Mouse (Mus musculus): ENCODE results near the gene Pnpla6. TPM values are rescaled to one million over a fixed set of nuclear protein-coding genes. Genes with fewer than 3 reads are reported as not detected.

Gene Pnpla6
- total and polyA plus RNA-seq, 2 experiments from 2014 or later, result 26.3 to 56.4 TPM

DNA sequence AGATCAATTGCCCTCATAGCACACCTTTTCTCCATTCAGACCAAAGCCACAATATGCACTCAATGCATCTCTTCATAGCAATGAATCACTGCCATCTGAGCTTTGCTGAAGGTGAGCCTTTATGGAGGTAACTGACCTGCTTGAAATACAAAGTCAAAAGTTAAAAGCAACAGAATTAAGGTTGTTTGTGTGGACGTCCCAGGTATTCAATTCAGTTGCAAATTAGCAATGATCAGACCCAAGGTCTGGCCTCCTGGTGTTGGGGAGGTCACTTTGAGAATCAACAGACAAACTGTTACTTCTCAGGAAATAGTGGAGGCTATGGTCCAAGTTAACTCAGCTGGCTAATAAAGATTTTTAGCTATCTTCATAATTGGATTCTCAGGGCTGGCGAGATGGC, 31.3 kb downstream of the Pnpla6 start:
- Histone ChIP-seq H3K4me1 (ENCODE audit: insufficient read depth) (no peaks in the 10 kb centered on the region), H3K27me3 (ENCODE audit: insufficient read depth, low read length) (no peaks in the 10 kb centered on the region), H3K27ac (ENCODE audit: low read depth, low read length) (no peak overlapping the region), H3K36me3 (ENCODE audit: insufficient read depth) (peaks cover 24% of the 10 kb centered on the region), H3K9ac (no peak overlapping the region), H3K4me2 (ENCODE audit: low read depth) (no peak overlapping the region), H3K9me3 (ENCODE audit: low read length) (no peaks in the 10 kb centered on the region), H3K4me3 (ENCODE audit: low read depth, low read length) (no peak overlapping the region)
- WGBS, result 92% methylated on average over 2 of the region's 2 CpGs
- TF ChIP-seq CTCF (IDR thresholded peaks at IDR 0.05; ENCODE audit: low read depth), result no peak
- ATAC-seq, result no peak
- DNase-seq, result no peak

DNA sequence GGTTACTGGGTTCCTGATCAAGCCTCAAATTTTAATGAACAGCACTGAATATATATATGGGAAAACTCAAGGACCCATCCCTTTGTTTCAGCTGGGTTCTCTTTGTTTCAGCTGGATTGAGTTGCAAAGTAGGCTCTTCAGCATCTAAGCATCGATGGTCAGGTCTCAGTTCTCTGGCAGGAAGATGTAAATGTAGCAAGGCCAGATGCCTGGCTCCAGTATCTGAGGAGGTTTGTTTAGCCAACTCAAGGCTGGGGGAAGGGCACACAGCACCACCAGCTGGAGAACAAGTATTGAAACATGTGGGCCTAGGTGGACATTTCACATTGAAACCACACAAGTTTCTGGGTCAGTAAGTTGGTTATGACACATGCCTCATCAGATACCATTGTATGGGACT, 37.1 kb downstream of the Pnpla6 start:
- no peak for TF ChIP-seq CTCF (IDR thresholded peaks at IDR 0.05; ENCODE audit: low read depth)
- no peak overlapping the region for H3K4me3 ChIP-seq (ENCODE audit: low read depth, low read length)
- H3K9me3 ChIP-seq (ENCODE audit: low read length), result no peaks in the 10 kb centered on the region
- no peaks in the 10 kb centered on the region for H3K36me3 ChIP-seq (ENCODE audit: insufficient read depth)
- no peak overlapping the region for H3K27ac ChIP-seq (ENCODE audit: low read depth, low read length)
- H3K4me1 ChIP-seq (ENCODE audit: insufficient read depth), result no peaks in the 10 kb centered on the region
- ATAC-seq (no peak), DNase-seq (no peak)
- no peak overlapping the region for H3K9ac ChIP-seq
- WGBS, result 84% methylated on average over 1 of the region's 1 CpGs
- no peak overlapping the region for H3K4me2 ChIP-seq (ENCODE audit: low read depth)
- no peaks in the 10 kb centered on the region for H3K27me3 ChIP-seq (ENCODE audit: insufficient read depth, low read length)

DNA sequence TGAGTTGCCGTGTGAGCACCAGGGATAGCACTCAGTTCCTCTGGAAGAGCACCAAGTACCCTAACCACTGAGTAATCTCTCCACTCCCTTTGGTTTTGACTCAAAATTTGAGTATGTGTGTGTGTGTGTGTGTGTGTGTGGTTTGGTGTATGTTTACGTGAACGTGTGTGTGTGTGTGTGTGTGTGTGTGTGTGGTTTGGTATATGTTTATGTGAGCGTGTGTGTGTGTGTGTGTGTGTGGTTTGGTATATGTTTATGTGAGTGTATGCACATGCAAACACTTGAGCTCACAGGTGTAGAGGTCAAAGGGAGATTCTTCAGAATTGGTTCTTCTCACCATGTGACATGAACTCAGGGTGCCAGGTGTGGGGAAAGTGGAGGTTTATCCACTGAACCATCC, 40.9 kb downstream of the Pnpla6 start:
- no peak for DNase-seq
- Histone ChIP-seq H3K4me2 (ENCODE audit: low read depth) (no peak overlapping the region), H3K36me3 (ENCODE audit: insufficient read depth) (no peaks in the 10 kb centered on the region), H3K4me1 (ENCODE audit: insufficient read depth) (no peaks in the 10 kb centered on the region), H3K27ac (ENCODE audit: low read depth, low read length) (no peak overlapping the region), H3K9me3 (ENCODE audit: low read length) (no peaks in the 10 kb centered on the region), H3K27me3 (ENCODE audit: insufficient read depth, low read length) (no peaks in the 10 kb centered on the region), H3K9ac (no peak overlapping the region), H3K4me3 (ENCODE audit: low read depth, low read length) (no peak overlapping the region)
- WGBS, result 56% methylated on average over 4 of the region's 4 CpGs
- peak; percentile 84 for ATAC-seq
- no peak for TF ChIP-seq CTCF (IDR thresholded peaks at IDR 0.05; ENCODE audit: low read depth)

GRCm38 (mm10) chr8:3567641-3568371, 52.6 kb downstream of the Pnpla6 start, which contains the start of gene C330021F23Rik:
Gene C330021F23Rik, plus strand, starts transcription at chr8:3567990.
- no peaks in the 10 kb centered on the region for H3K36me3 ChIP-seq (ENCODE audit: insufficient read depth)
- peaks cover 2% of the 10 kb centered on the region; the same call in 1 of the 2 replicates for H3K4me1 ChIP-seq (ENCODE audit: insufficient read depth)
- no peak for TF ChIP-seq CTCF (IDR thresholded peaks at IDR 0.05; ENCODE audit: low read depth)
- H3K9me3 ChIP-seq (ENCODE audit: low read length), result no peaks in the 10 kb centered on the region
- H3K4me3 ChIP-seq (ENCODE audit: low read depth, low read length), result no peak within 1 kb of the TSS
- no peaks in the 10 kb centered on the region for H3K27me3 ChIP-seq (ENCODE audit: insufficient read depth, low read length)
- no peak within 1 kb of the TSS for H3K27ac ChIP-seq (ENCODE audit: low read depth, low read length)
- H3K4me2 ChIP-seq (ENCODE audit: low read depth), result peak within 1 kb of the TSS; percentile 23; the same call in 1 of the 2 replicates
- no peak for DNase-seq
- no peak within 1 kb of the TSS for H3K9ac ChIP-seq
- WGBS, result 2% methylated on average over 12 of the region's 12 CpGs
- ATAC-seq, result no peak

DNA sequence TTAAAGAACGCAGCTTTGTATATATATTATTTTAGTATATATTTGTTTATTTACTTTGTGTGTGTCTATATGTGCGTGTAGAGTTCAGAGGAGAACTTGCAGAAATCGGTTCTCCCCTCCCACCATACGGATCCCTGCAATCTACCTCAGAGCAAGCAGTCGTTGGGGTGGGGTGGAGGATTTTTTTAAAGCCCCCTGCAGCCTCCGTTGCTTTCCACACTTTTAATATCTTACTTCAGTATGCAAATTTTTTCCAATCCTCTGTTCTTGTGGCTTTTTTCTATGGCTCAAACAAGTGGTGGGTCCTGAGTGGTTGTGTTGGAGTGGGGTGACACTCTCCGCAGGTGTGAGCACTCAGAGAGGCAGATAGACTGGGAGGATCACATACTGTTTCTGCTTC, 53.2 kb downstream of the Pnpla6 start:
- peaks cover 2% of the 10 kb centered on the region; the same call in 1 of the 2 replicates for H3K4me1 ChIP-seq (ENCODE audit: insufficient read depth)
- 6% methylated on average over 7 of the region's 7 CpGs for WGBS
- no peak for ATAC-seq
- H3K4me3 ChIP-seq (ENCODE audit: low read depth, low read length), result no peak overlapping the region
- H3K9me3 ChIP-seq (ENCODE audit: low read length), result no peaks in the 10 kb centered on the region
- H3K27me3 ChIP-seq (ENCODE audit: insufficient read depth, low read length), result no peaks in the 10 kb centered on the region
- no peaks in the 10 kb centered on the region for H3K36me3 ChIP-seq (ENCODE audit: insufficient read depth)
- no peak overlapping the region for H3K9ac ChIP-seq
- no peak for DNase-seq
- H3K4me2 ChIP-seq (ENCODE audit: low read depth), result no peak overlapping the region
- H3K27ac ChIP-seq (ENCODE audit: low read depth, low read length), result no peak overlapping the region
- no peak for TF ChIP-seq CTCF (IDR thresholded peaks at IDR 0.05; ENCODE audit: low read depth)

GRCm38 (mm10) chr8:3569784-3570183, 54.6 kb downstream of the Pnpla6 start:
- H3K4me3 ChIP-seq (ENCODE audit: low read depth, low read length), result no peak overlapping the region
- TF ChIP-seq CTCF (IDR thresholded peaks at IDR 0.05; ENCODE audit: low read depth), result no peak
- no peaks in the 10 kb centered on the region for H3K36me3 ChIP-seq (ENCODE audit: insufficient read depth)
- peaks cover 2% of the 10 kb centered on the region; the same call in 1 of the 2 replicates for H3K4me1 ChIP-seq (ENCODE audit: insufficient read depth)
- no peaks in the 10 kb centered on the region for H3K27me3 ChIP-seq (ENCODE audit: insufficient read depth, low read length)
- no peak overlapping the region for H3K27ac ChIP-seq (ENCODE audit: low read depth, low read length)
- no peak overlapping the region for H3K9ac ChIP-seq
- H3K9me3 ChIP-seq (ENCODE audit: low read length), result no peaks in the 10 kb centered on the region
- no peak overlapping the region for H3K4me2 ChIP-seq (ENCODE audit: low read depth)
- DNase-seq, result no peak
- 89% methylated on average over 5 of the region's 5 CpGs for WGBS
- ATAC-seq, result no peak

DNA sequence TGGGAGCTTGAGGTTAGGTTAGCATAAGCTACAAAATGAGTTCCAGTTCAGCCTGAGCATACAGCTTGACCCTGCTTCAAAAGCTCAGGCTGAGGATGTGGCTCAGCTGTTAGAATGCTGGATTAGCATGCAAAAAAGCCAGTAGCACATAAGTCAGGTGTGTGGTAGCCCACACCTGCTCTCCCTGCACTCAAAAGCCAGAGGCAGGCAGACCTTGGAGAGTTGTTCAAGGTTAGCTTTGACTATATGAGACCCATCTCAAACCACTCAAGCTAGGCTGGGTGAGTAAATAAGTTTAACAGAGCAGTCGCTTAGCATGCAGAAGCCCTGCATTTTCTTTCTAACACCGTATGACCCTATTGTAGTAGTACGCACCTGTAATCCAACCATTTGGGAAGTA, 59.4 kb downstream of the Pnpla6 start:
- ATAC-seq (no peak), DNase-seq (no peak)
- Histone ChIP-seq H3K4me1 (ENCODE audit: insufficient read depth) (no peaks in the 10 kb centered on the region), H3K4me3 (ENCODE audit: low read depth, low read length) (no peak overlapping the region), H3K9me3 (ENCODE audit: low read length) (no peaks in the 10 kb centered on the region), H3K36me3 (ENCODE audit: insufficient read depth) (no peaks in the 10 kb centered on the region), H3K27ac (ENCODE audit: low read depth, low read length) (no peak overlapping the region), H3K27me3 (ENCODE audit: insufficient read depth, low read length) (no peaks in the 10 kb centered on the region), H3K9ac (no peak overlapping the region), H3K4me2 (ENCODE audit: low read depth) (no peak overlapping the region)
- 92% methylated on average over 3 of the region's 3 CpGs for WGBS
- TF ChIP-seq CTCF (IDR thresholded peaks at IDR 0.05; ENCODE audit: low read depth), result no peak
